Mouse (Mus musculus) limb, embryonic 13.5 days (tissue): ENCODE data around the gene Atp6ap2. TPM values are rescaled to one million over a fixed set of nuclear protein-coding genes. Genes with fewer than 3 reads are reported as not detected.
"Not testable (repeated sequence)": the region's sequence is repeated elsewhere in the genome, so short reads cannot be mapped to it uniquely, and the experiment has no call there.

ENCODE experiments used
- ATAC-seq: fragments of 200-750 bp; cut with Nextera tagmentation; 2 replicates; pipeline ENCODE4 v1.8.0; 2017; ENCODE audit warnings: low read depth, moderate number of reproducible peaks, moderate TSS enrichment; ENCODE audit not compliant: low FRiP score
- H3K27ac ChIP-seq: fragments of 300-500 bp; sonication (generic); 2 replicates; pipeline ENCODE4 v1.5.1; 2015; ENCODE audit warnings: inconsistent platforms, mild to moderate bottlenecking, moderate library complexity
- H3K27me3 ChIP-seq: fragments of 300-500 bp; sonication (generic); 2 replicates; pipeline ENCODE4 v1.6.1; 2015; ENCODE audit warnings: mild to moderate bottlenecking, inconsistent platforms
- H3K36me3 ChIP-seq: fragments of 300-500 bp; sonication (generic); 2 replicates; pipeline ENCODE4 v1.6.1; 2015; ENCODE audit warnings: inconsistent platforms, mild to moderate bottlenecking, moderate library complexity
- H3K4me1 ChIP-seq: fragments of 300-500 bp; sonication (generic); 2 replicates; pipeline ENCODE4 v1.6.1; 2015; ENCODE audit warnings: inconsistent platforms
- H3K4me2 ChIP-seq: fragments of 300-500 bp; sonication (generic); replicated peaks from 2 replicates; pipeline ENCODE4 v1.6.1; 2015; ENCODE audit warnings: inconsistent platforms, mild to moderate bottlenecking, moderate library complexity
- H3K4me3 ChIP-seq: fragments of 300-500 bp; sonication (generic); 2 replicates; pipeline ENCODE4 v1.5.1; 2015; ENCODE audit warnings: moderate library complexity, mild to moderate bottlenecking, inconsistent platforms
- H3K9ac ChIP-seq: fragments of 300-500 bp; sonication (generic); 2 replicates; pipeline ENCODE4 v1.6.1; 2015; ENCODE audit warnings: mild to moderate bottlenecking, inconsistent platforms
- H3K9me3 ChIP-seq: fragments of 300-500 bp; sonication (generic); 2 replicates; pipeline ENCODE4 v1.6.1; 2016; ENCODE audit warnings: inconsistent platforms
- whole genome bisulfite sequencing: fragments of 180-500 bp; shearing (Covaris S2); methylation state at CpG from one replicate; pipeline ENCODE4 v1.1.7; 2015; 5-methylcytosine and 5-hydroxymethylcytosine counted together
- polyA plus RNA-seq: library from polyadenylated mRNA; unstranded; fragments of >200 nt; fragmentation: Nextera tagmentation; extraction: Ambion mirVana; gene quantifications from 2 replicates; pipeline ENCODE4 v1.2.1, GENCODE M21; 2015

Atp6ap2 gene
- polyA plus RNA-seq, result 68.1 and 68.9 TPM in 2 replicates

GRCm38 (mm10) chrX:12587192-12587957 lies at the start of gene Atp6ap2:
Gene Atp6ap2 (plus strand): TSS chrX:12587801.
- WGBS, result 16% methylated on average over 49 of the region's 49 CpGs

GRCm38 (mm10) chrX:12544417-12544816 lies 43.2 kb upstream of the Atp6ap2 start:
- no peak for ATAC-seq
- no peaks in the 10 kb centered on the region for H3K36me3 ChIP-seq
- no peak overlapping the region for H3K9ac ChIP-seq
- H3K4me1 ChIP-seq, result no peaks in the 10 kb centered on the region
- H3K4me2 ChIP-seq, result no peak overlapping the region
- H3K9me3 ChIP-seq, result no peaks in the 10 kb centered on the region
- H3K27ac ChIP-seq, result no peak overlapping the region
- no peak overlapping the region for H3K4me3 ChIP-seq
- no peaks in the 10 kb centered on the region for H3K27me3 ChIP-seq
- 71% methylated on average over 1 of the region's 1 CpGs for WGBS

More at GRCm38 (mm10) chrX:12587192-12587957, at the start of gene Atp6ap2:
- Histone ChIP-seq H3K4me1 (peaks cover 14% of the 10 kb centered on the region), H3K36me3 (no peaks in the 10 kb centered on the region), H3K9ac (peak within 1 kb of the TSS; percentile 78), H3K4me2 (peak within 1 kb of the TSS; percentile 60), H3K4me3 (peak within 1 kb of the TSS; percentile 69), H3K27me3 (peaks cover 21% of the 10 kb centered on the region; the same call in 1 of the 2 replicates), H3K9me3 (no peaks in the 10 kb centered on the region), H3K27ac (peak within 1 kb of the TSS; percentile 55; the same call in 1 of the 2 replicates)
- ATAC-seq, result peak; percentile 100

- Histone ChIP-seq H3K9me3 (no peaks in the 10 kb centered on the region), H3K4me1 (no peaks in the 10 kb centered on the region), H3K27ac (no peak overlapping the region), H3K36me3 (no peaks in the 10 kb centered on the region), H3K27me3 (no peaks in the 10 kb centered on the region), H3K4me3 (no peak overlapping the region), H3K4me2 (no peak overlapping the region), H3K9ac (no peak overlapping the region)
- no peak for ATAC-seq
- WGBS, result 64% methylated on average over 7 of the region's 7 CpGs
These were observed 30.5 kb upstream of the Atp6ap2 start for GRCm38 (mm10) chrX:12557086-12557485.

GRCm38 (mm10) chrX:12571407-12571806 lies 16.2 kb upstream of the Atp6ap2 start:
- WGBS, result 68% methylated on average over 1 of the region's 1 CpGs
- 0 out of 2 replicates have a peak, but pooled peaks cover 6% of the 10 kb centered on the region for H3K27me3 ChIP-seq

GRCm38 (mm10) chrX:12577936-12578335 lies 9.7 kb upstream of the Atp6ap2 start:
- no peak for ATAC-seq
- Histone ChIP-seq H3K4me1 (no peaks in the 10 kb centered on the region), H3K27me3 (peaks cover 4% of the 10 kb centered on the region; the same call in 1 of the 2 replicates), H3K4me3 (no peak overlapping the region), H3K4me2 (no peak overlapping the region), H3K36me3 (no peaks in the 10 kb centered on the region), H3K9me3 (no peaks in the 10 kb centered on the region), H3K9ac (no peak overlapping the region), H3K27ac (no peak overlapping the region)
- 57% methylated on average over 3 of the region's 3 CpGs for WGBS

More at GRCm38 (mm10) chrX:12571407-12571806, 16.2 kb upstream of the Atp6ap2 start:
- H3K4me3 ChIP-seq, result no peak overlapping the region
- no peaks in the 10 kb centered on the region for H3K9me3 ChIP-seq
- no peak for ATAC-seq
- H3K36me3 ChIP-seq, result no peaks in the 10 kb centered on the region
- no peak overlapping the region for H3K9ac ChIP-seq
- H3K4me1 ChIP-seq, result no peaks in the 10 kb centered on the region
- H3K4me2 ChIP-seq, result no peak overlapping the region
- no peak overlapping the region for H3K27ac ChIP-seq

GRCm38 (mm10) chrX:12578339-12578868 lies 9.2 kb upstream of the Atp6ap2 start:
- Histone ChIP-seq H3K9me3 (no peaks in the 10 kb centered on the region), H3K36me3 (no peaks in the 10 kb centered on the region), H3K9ac (no peak overlapping the region), H3K4me3 (no peak overlapping the region), H3K4me2 (no peak overlapping the region), H3K4me1 (no peaks in the 10 kb centered on the region), H3K27me3 (peaks cover 7% of the 10 kb centered on the region; the same call in 1 of the 2 replicates), H3K27ac (no peak overlapping the region)
- 78% methylated on average over 2 of the region's 2 CpGs for WGBS
- no peak for ATAC-seq

GRCm38 (mm10) chrX:12583261-12583660 lies 4.3 kb upstream of the Atp6ap2 start:
- 81% methylated on average over 5 of the region's 5 CpGs for WGBS
- ATAC-seq, result no peak
- H3K4me1 ChIP-seq, result no peaks in the 10 kb centered on the region
- no peak overlapping the region for H3K27ac ChIP-seq
- H3K9me3 ChIP-seq, result no peaks in the 10 kb centered on the region
- no peak overlapping the region for H3K9ac ChIP-seq
- no peaks in the 10 kb centered on the region for H3K36me3 ChIP-seq
- H3K4me3 ChIP-seq, result no peak overlapping the region
- no peak overlapping the region for H3K4me2 ChIP-seq
- H3K27me3 ChIP-seq, result peaks cover 19% of the 10 kb centered on the region; the same call in 1 of the 2 replicates

GRCm38 (mm10) chrX:12587958-12588355 lies 356 bp downstream of the Atp6ap2 start:
- WGBS, result 20% methylated on average over 18 of the region's 18 CpGs
- no peak; the same call in none of the 2 replicates for ATAC-seq

GRCm38 (mm10) chrX:12591401-12591943 lies 3.9 kb downstream of the Atp6ap2 start:
- 80% methylated on average over 8 of the region's 8 CpGs for WGBS
- peaks cover 5% of the 10 kb centered on the region; the same call in 1 of the 2 replicates for H3K36me3 ChIP-seq
- H3K4me2 ChIP-seq, result no peak overlapping the region
- no peaks in the 10 kb centered on the region for H3K9me3 ChIP-seq
- H3K4me1 ChIP-seq, result peaks cover 14% of the 10 kb centered on the region
- H3K27me3 ChIP-seq, result peaks cover 7% of the 10 kb centered on the region; the same call in 1 of the 2 replicates
- no peak overlapping the region for H3K9ac ChIP-seq
- no peak for ATAC-seq
- H3K27ac ChIP-seq, result no peak overlapping the region
- H3K4me3 ChIP-seq, result no peak overlapping the region

More at GRCm38 (mm10) chrX:12587958-12588355, 356 bp downstream of the Atp6ap2 start:
- peak overlapping the region; percentile 69 for H3K4me3 ChIP-seq
- peaks cover 17% of the 10 kb centered on the region; the same call in 1 of the 2 replicates for H3K27me3 ChIP-seq
- H3K4me2 ChIP-seq, result peak overlapping the region; percentile 60
- peak overlapping the region; percentile 55; the same call in 1 of the 2 replicates for H3K27ac ChIP-seq
- no peaks in the 10 kb centered on the region for H3K36me3 ChIP-seq
- H3K4me1 ChIP-seq, result peaks cover 14% of the 10 kb centered on the region
- H3K9ac ChIP-seq, result peak overlapping the region; percentile 78
- no peaks in the 10 kb centered on the region for H3K9me3 ChIP-seq

GRCm38 (mm10) chrX:12592011-12592410 lies 4.4 kb downstream of the Atp6ap2 start:
- no peak overlapping the region for H3K27ac ChIP-seq
- peaks cover 14% of the 10 kb centered on the region for H3K4me1 ChIP-seq
- whole genome bisulfite sequencing, result 82% methylated on average over 5 of the region's 5 CpGs
- no peak for ATAC-seq
- H3K27me3 ChIP-seq, result peaks cover 7% of the 10 kb centered on the region; the same call in 1 of the 2 replicates
- no peak overlapping the region for H3K4me2 ChIP-seq
- H3K9me3 ChIP-seq, result no peaks in the 10 kb centered on the region
- H3K9ac ChIP-seq, result no peak overlapping the region
- no peak overlapping the region for H3K4me3 ChIP-seq
- peaks cover 10% of the 10 kb centered on the region for H3K36me3 ChIP-seq

- Histone ChIP-seq H3K4me2 (no peak overlapping the region), H3K4me3 (no peak overlapping the region), H3K4me1 (peaks cover 10% of the 10 kb centered on the region; the same call in 1 of the 2 replicates), H3K9ac (no peak overlapping the region), H3K9me3 (no peaks in the 10 kb centered on the region), H3K27ac (no peak overlapping the region), H3K27me3 (0 out of 2 replicates have a peak, but pooled peaks cover 2% of the 10 kb centered on the region), H3K36me3 (peaks cover 19% of the 10 kb centered on the region)
- 54% methylated on average over 5 of the region's 5 CpGs for WGBS
- ATAC-seq, result no peak
These were observed 6.2 kb downstream of the Atp6ap2 start for GRCm38 (mm10) chrX:12593824-12594223.

- H3K4me3 ChIP-seq, H3K27ac ChIP-seq: not testable (repeated sequence)
These were observed 22.9 kb downstream of the Atp6ap2 start for GRCm38 (mm10) chrX:12610541-12610940.

More at GRCm38 (mm10) chrX:12610541-12610940, 22.9 kb downstream of the Atp6ap2 start:
- H3K9me3 ChIP-seq, H3K27me3 ChIP-seq, H3K9ac ChIP-seq, H3K4me2 ChIP-seq, H3K4me1 ChIP-seq, ATAC-seq: not testable (repeated sequence)
- peaks cover 24% of the 10 kb centered on the region for H3K36me3 ChIP-seq
